Mouse (Mus musculus) cerebellum, adult 11-12 months (tissue): Measurements from ENCODE around the gene Tanc2.

Source experiments
- DNase-seq: peaks from one replicate; pipeline ENCODE4 v3.0.0; 2022

Tanc2 gene

GRCm38 (mm10) chr11:105654616-105655015, 64.8 kb downstream of the Tanc2 start:
- no peak for DNase-seq

- no peak for DNase-seq
These were observed 65.5 kb downstream of the Tanc2 start for GRCm38 (mm10) chr11:105655335-105655734.

DNA sequence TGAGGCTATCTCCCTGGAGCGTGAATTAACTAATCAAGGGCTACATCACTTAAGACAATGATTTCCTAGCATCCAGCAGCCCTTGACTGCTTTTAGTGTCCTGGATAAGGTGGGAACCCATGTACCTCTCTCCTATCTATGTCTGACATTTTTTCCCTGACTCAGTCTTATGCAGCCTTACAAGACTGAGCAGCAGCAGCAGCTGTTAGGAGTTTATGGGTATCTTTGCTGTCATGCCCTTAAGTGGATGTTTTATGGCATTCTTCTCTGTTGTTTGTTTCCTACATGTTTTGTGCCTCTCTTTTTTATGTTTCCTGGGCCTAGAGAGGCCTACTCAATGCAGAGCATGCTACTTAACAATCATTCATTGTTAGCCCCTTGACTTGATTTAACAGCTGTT, 78.1 kb downstream of the Tanc2 start:
- no peak for DNase-seq

DNA sequence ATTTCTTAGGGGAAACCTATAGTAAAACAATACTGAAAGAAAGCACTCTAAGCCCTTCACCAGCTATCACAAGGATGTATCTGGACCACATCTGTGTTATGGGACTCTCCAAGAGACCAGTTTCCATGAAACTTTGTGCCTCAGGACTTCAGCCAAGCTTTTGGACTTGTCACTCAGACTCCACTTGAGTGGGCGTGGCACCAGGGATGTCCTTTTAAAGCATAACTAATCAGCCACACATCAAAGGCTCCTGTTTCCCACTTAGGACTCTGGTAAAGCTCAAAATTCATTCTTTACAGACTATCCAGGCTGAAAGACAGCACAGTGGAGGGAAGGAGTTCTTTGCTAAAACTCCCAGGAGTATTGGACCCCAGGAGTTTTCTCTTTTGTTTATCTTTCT, 89.2 kb downstream of the Tanc2 start:
- no peak for DNase-seq

GRCm38 (mm10) chr11:105684747-105685146, 95.0 kb downstream of the Tanc2 start:
- no peak for DNase-seq

GRCm38 (mm10) chr11:105700528-105700927, 110.7 kb downstream of the Tanc2 start:
- DNase-seq: no peak

DNA sequence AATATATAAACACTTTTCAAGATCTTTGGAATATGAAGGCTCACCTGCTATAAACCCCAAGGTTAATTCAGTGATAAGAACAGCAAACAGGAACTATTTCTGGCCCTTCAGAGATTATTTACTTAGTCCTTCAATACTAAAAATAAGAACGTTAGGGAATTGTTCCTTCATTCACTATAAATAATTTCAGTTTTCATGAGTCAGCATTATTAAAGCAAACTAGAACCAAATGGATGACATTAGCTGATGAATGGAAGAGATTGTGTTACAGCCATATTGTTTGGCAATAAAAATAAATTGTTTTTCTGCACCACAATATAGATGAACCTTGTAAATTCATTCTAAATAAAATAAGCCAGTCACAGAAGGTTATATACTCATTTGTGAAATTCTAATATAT, 129.9 kb downstream of the Tanc2 start:
- no peak for DNase-seq

DNA sequence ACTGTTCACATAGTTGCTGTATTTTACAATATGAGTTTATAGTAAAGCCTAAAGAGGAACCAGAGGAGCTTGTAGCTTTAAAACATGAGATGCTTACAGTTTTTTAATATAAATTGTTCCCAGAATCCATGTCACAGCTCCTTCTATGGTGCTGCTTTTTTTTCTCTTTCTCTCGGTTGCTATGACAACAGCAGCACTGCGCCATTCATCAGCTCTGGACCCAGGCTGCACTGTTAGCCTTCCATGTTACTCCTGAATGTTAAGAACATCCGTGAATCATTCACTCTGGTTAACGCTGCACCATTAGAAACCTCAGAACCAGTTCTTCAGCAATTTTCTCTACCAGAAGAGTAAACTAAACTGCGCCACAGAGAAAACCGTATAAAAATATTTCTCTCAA, 141.8 kb downstream of the Tanc2 start:
- peak; percentile 24 for DNase-seq

DNA sequence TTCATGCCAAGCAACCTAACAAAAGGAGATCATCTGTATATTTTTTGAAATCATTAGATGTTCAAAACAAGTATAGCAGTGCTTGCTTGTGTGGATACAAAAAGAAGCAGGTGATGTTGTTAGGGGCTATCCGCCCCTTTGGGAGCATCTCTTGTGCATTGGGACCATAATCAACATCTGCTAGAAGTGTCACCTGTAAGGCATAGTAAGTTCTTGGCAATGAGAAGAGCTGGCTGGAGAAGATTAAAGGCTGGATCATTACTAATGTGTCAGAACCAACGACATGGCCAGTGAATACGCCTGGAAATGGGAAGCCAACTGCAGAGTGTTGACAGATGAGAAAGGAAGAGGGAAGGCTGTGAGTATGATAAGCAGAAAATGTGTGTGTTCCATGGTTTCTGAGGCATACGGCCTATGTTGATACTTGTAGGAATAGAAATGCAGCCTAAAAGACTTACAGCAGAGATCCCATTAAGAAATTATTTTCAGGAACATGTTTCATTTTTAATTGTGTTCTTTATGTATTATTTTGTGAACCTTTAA, 142.3 kb downstream of the Tanc2 start:
- no peak for DNase-seq

GRCm38 (mm10) chr11:105743171-105743570, 153.4 kb downstream of the Tanc2 start:
- no peak for DNase-seq

- DNase-seq: no peak
These were observed 159.7 kb downstream of the Tanc2 start for GRCm38 (mm10) chr11:105749297-105750071.

GRCm38 (mm10) chr11:105758561-105759203, 168.9 kb downstream of the Tanc2 start:
- DNase-seq: no peak

DNA sequence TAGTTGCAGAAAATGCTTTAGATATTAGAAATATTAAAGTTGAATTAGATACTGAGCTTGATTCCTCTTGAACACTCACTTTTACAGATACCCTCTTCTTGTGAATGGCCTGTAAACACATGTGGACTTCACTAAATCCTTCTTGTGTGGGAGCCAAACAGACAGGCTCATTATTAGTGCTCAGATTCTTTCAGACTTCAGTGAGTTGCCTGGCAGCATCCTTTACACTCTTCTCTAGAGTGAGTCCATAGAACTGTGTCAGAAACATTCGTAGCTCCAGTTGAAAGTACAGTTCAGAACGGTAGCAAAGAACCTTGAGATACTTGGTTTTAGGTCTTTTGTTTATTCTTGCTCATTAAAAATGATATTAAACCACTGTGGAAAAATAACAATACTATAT, 169.6 kb downstream of the Tanc2 start:
- DNase-seq: no peak

DNA sequence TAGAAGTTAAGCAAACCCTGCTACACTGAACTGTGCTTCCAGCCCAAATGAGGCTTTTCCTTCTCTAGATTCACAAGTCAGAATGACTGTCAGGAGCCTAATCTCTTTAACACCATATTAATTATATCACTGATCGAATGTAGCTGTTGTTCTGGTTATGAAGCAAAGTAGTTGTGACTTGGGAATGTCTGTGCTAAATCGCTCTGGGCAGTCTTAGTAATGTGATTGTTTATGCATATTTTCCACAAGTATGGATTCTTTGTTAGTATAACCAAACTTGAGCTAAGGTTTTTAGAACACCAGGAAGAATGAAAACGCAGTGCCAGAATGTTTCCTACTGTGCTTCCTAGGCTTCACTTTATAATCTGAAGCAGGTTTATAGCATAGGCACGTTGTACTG, 170.6 kb downstream of the Tanc2 start:
- DNase-seq: no peak

- no peak for DNase-seq
These were observed 188.0 kb downstream of the Tanc2 start for GRCm38 (mm10) chr11:105777802-105778201.

DNA sequence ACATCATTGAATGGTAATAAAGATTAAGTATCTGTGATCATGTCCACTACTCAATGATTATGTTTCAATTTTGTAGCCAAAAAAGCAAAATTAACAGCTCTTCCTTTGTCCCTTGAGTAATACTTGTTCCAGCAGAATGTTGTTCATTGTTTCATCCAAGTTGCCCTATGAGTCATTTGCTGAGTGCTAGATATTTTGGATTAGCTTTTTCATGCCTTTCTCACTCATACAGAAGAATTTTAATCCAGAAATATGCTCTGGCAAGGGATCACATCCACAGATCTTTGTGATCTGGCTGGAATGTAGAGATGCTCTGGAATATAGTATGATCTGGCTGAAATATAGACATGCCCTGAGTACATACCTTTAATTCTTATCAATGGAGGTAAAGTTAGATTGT, 202.7 kb downstream of the Tanc2 start:
- DNase-seq: no peak

GRCm38 (mm10) chr11:105803686-105804085, 213.9 kb downstream of the Tanc2 start:
- DNase-seq: no peak

DNA sequence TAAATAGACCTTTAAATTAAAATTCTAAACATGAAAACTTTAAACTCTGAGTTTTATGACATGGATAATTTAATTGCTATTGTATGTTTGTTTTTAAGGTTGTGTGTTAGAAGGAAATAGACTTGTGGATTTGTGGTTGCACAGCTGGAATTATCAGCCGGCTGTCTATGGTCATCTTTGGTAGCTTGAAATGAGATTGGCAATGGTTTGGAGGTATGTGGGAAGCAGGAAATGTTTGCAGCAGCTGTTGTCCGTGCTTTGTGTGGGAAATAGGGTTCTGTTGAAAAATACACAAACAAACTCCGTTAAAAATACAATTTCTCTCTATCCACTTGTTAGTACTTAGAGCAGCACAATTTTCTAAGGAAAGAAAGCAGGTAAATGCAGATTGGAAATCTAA, 215.0 kb downstream of the Tanc2 start:
- DNase-seq: no peak

DNA sequence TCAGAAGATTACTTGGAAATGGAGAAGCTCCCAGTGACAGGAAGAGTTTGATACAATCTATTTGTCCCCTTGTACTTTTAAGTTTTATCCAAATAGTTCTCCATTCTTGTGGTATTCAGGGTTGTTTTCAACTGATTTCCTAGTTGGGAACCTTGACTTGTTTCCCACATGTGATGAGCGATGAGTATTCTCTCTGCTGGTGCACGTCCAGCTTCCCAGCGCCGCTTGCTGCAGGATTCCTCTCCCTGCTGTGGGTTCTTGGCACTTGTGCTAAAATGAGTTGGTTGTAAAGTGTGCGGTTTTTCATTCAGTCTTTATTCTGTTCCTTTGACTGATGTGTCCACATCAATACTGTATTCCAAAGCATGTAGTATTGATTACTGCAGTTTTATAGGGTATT, 217.3 kb downstream of the Tanc2 start:
- no peak for DNase-seq

DNA sequence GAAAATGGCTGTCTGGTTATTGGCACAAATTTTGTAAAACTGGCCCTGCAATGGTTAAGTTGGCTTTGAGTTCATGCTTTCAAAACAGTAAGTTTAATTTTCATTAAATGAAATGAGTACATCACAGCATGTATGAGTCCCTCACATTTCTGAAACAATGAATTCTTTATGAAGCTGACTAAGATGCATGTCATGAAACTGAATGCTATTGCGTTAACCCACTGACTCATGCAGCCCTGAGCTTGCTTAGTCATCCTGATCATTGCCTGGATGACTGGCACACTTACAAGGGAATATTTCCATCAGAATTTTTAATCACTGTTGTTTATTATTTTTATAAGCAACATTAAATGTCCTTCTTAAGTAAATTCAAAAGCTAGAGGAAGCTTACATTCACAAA, 233.5 kb downstream of the Tanc2 start:
- DNase-seq: no peak

DNA sequence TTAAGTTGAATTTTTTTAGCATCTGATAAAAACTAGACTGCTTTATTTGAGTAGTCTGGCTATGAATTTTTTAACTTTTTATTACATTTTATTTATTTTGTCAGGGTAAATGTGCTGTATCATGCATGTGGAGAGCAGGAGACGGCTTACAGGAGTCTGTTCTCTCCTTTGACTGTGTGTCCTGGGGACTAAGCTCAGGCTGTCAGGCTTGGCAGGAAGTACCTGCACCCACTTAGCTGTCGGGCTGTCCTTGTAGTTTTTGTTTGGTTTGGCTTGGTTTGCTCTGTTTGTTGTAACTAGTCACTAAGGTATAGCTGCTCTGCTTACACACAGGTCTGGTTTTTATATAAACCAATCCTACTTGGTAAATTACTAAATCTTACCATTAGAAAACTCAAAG, 234.0 kb downstream of the Tanc2 start:
- no peak for DNase-seq

DNA sequence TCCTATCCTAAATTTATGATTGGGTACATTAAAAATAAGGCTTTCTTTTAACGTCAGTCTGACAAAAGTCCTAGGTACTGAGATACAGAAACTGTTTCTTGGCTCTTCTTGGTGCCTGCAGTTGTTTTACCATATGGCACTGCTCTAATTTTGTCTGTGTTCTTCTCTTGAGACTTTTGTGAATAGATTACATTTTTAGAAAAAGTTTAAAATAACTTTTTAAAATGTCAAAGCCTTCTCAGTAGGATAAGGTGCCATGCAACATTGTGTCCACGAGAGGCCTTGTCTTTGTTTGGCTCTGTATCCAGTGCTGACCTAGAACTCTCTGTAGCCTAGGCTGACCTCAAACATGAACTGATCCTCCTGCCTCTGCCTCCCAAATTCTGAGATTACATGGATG, 238.4 kb downstream of the Tanc2 start:
- no peak for DNase-seq

DNA sequence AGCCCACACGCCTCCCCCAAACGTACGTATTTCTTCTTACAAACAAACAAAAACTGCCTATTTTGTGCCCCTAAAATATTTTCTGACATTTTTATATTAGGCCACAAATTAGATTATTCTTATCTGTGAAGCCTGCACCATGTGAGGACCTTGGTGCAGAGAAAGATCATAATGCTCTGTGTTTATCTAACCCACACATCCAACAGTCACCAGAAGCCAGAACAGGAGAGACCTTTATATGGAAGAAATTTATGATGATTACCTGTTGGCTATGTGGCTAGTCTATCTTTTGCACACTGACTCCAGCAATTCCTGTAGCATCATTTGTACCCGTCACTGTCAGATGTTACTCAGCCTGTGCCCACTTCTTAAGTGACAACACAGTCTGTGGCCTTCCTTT, 245.4 kb downstream of the Tanc2 start:
- DNase-seq: no peak

GRCm38 (mm10) chr11:105836344-105836891, 246.6 kb downstream of the Tanc2 start:
- DNase-seq: no peak
